Mouse (Mus musculus): ENCODE results near the gene Stim2.

GRCm38 (mm10) chr5:54107069-54107468, 108.8 kb downstream of the Stim2 start:
- TF ChIP-seq CTCF (IDR thresholded peaks at IDR 0.05 in 2 of 3, conservative IDR thresholded peaks at IDR 0.05 in 1 of 3; ENCODE audit: control insufficient read depth in 1 of 3, insufficient read depth in 1 of 3, low read depth in 2 of 3, low read length in 3 of 3, poor library complexity in 1 of 3, severe bottlenecking in 1 of 3) (no peak), POLR2A (IDR thresholded peaks at IDR 0.05; ENCODE audit: control insufficient read depth in 1 of 2, insufficient read depth in 1 of 2, low read depth in 1 of 2, low read length in 2 of 2, poor library complexity in 1 of 2) (no peak), ZC3H11A (IDR thresholded peaks at IDR 0.05; ENCODE audit: low read depth, low read length) (no peak), MYC (IDR thresholded peaks at IDR 0.05; ENCODE audit: low read depth, low read length) (no peak)

All from MEL (cell line).